Mouse (Mus musculus) heart, adult 9 months (tissue): ENCODE results near the gene Ankar.

Source experiments
- DNase-seq, 2 experiments: peaks; one replicate each; pipeline ENCODE4 v3.0.0; 2022; ENCODE audit warnings: low spot score in 2 of 2

Gene Ankar

DNA sequence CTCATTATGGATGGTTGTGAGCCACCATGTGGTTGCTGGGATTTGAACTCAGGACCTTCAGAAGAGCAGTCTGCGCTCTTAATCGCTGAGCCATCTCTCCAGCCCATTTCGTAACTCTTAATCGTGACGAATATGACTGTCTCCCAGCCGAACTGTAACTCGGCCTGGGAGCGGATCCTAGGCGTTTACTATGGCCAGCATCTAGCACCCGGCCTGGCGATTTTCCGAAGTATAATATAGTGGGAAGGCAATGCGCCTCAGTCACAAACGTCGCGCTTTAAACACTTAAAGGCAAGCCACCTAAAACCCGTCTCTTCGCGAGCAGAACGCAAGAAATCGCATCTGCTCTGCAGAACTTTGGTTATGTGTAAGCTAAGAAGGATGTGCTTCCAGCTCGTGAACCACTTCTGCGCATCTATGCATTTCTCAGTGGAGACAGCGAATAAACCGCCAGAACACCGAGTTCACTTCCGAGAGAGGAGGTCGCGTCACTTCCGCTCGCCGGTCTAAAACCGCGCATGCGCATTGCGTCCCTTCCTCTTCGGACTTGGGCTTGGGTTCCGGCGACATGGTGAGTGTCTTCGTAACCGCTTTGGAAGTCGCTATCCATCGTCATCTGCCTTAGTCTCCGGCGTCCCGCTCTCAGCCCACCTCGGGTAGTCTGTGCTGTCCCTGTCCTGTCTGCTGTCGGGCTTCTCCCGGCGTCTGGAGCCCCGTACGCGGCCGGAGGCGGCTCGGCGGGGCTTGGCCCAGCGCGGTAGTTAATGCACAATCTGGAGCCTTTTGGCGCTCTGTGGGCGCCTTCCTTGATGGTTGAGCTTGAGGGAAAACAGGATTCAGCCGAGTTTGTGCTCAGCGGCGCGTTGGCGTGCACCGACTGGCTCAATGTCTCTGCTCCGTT is 10.6 kb upstream of the Ankar start, which contains the start of gene Rpl37a:
Gene Rpl37a, plus strand, starts transcription at position 538 of the 901 bp plus-strand sequence.
- DNase-seq = peak; percentile 93 to 95

DNA sequence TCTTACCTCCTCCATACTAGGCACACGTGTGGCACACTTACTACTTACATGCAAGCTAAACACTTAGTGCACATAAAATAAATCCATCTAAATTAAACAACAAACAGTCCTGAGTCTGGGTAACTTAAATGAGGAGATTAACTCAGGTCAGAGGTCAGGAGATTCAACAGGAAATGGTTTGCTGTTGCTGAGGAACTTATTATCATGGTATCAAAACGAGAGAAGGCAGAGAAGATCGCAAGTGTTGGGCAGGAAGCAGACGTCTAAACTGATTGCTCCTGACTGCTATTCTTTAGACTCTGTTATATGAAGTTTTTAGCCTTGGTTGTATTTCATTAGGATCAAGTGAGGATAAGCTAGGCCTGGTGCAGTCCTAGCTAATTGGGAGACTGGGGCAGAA is 7.1 kb upstream of the Ankar start:
- DNase-seq = no peak

DNA sequence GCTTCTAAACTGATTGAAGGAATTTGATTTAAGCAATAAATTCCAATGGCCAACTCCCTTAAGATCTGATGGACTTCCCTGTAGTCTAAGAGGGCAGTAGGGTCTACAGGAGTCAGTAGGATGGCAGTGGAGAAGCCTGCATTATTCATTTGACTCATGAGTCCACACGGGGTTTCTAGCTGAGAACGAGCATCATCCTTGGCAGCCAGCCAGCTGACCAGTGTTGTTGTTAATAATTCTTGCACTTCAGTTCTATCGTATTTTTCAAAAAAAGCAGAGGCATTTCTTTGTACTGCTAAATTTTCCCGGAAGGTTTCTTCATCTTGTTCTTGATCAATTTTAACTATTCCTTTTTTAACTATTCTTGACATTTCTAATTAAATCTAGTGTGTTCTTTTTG is 1.7 kb downstream of the Ankar start:
- no peak for DNase-seq

DNA sequence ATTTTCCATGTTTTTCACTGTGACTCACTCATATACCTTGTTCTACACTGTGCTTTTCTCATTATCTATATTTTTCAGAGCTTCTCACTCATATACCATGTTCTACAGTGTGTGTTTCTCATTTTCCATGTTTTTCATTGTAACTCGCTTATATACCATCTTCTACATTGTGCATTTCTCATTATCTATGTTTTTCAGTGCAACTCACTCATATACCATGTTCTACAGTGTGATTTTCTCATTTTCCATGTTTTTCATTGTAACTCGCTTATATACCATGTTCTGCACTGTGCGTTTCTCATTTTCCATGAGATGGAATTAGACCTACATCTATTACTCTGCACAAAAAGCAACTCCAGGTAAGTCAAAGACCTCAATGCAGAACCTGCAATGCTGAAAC is 4.1 kb downstream of the Ankar start:
- no peak for DNase-seq

DNA sequence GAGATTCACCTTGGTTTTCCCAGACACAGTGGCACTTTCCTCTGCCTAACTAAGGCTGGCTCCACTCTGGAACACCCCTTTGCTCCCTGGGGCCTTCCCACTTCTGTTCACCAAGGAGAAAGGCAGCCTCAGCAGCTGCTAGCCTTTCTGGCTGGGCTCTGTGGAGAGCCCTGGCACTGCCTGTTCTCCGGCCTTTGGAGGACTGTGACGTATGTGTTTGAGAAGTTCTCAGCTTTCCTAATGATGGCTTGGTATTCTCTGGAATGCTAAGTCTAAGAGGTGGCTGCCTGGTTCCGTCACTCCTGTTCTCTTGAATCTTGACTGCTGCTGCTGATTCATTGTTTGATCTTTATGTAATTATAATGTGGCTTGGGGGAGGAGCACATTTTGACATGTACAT is 27.3 kb downstream of the Ankar start:
- DNase-seq = no peak

DNA sequence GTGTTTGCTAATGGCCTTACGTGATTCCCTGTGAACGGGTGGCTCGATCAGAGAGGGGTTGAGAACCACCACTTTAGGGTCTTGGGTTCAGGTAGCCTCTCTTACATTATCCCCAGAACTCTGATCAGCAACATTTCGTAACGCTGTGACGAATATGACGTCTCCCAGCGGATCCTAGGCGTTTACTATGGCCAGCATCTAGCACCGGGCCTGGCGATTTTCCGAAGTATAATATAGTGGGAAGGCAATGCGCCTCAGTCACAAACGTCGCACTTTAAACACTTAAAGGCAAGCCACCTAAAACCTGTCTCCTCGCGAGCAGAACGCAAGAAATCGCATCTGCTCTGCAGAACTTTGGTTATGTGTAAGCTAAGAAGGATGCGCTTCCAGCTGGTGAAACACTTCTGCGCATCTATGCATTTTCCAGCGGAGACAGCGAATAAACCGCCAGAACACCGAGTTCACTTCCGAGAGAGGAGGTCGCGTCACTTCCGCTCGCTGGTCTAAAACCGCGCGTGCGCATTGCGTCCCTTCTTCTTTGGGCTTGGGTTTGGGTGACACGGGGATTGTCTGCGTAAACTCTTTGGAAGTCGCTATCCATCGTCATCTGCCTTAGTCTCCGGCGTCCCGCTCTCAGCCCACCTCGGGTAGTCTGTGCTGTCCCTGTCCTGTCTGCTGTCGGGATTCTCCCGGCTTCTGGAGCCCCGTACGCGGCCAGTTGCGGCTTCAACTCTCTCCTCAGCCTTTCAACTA is 59.5 kb downstream of the Ankar start:
- peak in 1 of 2 experiments; percentile 4 for DNase-seq

DNA sequence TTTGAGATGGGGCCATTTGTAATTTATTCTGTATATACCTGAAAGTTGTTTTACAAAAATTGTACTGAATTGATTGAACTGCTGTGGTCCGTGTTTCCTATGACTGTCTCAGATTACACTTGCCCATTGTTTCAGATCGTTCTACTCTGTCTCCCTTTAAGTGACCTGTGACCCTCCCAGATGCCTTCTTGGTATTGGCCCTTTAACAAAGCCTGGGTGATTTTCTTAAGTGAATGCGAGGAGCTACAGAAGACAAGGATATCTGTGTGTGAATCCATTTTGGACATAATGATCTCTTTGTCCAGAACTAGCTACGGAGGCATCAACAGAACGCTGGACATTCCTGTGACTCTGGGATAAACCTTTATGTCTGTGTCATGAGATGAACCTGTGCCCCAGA is 65.2 kb downstream of the Ankar start:
- DNase-seq = no peak

DNA sequence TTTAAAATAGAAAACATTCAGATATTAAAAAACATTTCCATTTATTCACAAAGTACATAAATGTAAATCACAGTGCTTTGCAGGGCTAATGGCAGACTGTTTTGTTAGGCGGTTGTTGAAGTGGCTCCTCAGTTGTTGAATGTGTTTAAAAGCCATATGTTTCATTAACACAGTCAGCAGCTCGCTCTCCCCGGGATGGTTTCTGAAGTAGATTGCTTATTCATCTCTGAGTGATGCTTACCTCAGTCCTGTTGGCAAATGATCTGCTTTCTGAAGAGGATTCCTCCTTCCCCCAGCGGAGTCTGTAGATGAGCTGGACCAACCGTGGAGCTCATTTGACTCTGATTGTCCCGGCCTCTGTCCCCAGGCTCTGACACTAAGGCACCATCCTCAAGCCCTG is 88.2 kb downstream of the Ankar start:
- DNase-seq = no peak

DNA sequence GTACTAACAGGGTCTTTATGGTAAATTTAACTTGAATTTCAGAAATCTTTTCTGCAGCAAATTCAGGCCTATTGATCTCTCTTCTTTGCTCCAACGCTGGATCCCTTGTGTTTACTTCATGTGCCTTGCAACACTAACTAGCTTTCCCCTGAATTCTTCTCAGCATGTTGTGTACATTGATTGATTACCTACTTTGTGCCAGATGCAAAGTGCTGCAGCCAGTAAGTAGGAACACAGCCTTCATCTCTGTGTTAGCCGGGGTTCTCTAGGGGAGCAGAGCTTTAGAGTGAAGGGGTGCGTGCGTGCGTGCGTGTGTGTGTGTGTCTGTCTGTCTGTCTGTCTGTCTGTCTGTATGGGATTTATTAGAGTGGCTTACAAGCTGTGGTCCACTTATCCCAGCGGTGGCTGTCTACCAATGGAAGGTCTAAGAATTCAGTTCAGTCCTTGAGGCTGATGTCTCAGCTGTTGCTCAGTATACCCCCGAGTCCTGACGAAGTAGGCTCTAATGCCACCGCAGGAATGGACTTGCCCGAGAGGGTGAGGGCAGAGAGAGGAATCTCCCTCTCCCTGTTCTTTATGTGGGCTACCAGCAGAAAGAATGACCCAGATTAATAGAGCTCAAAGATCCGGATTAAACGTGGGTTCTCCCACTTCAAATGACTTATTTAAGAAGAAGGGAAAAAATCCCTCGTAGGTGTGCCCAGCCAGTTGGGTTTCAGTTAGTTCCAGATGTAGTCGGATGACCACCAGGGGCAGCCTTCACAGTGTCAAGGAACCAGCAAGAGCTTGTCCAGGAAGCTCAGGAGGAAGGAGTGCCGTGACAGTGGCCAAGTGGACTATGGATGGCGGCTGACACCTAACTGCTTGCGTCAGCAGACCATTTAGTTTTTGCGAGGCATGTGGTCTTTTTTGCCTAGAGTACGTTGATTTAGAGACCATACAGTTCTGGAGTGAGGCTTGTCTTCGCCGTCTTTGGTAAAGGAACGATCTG is 90.2 kb downstream of the Ankar start:
- no peak for DNase-seq

DNA sequence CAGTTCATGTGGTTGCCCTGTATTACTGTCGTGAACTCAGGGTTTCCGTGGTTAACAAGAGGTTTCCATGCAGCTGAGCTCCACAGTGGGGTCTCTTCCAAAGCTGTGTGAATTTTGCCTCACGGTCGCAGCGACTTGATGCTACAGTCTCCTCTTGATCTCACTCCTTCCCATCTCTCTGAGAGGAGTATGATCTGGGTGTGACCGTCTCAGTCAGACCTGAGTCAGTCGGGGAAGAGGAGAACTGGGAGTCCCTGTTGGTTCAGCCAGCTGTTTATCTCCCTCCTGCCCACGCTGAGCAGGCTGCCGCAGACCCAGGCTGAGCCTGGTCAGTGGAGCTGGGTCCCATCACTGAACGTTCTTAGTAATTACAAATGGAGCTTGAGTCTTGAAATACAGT is 91.2 kb downstream of the Ankar start:
- no peak for DNase-seq

DNA sequence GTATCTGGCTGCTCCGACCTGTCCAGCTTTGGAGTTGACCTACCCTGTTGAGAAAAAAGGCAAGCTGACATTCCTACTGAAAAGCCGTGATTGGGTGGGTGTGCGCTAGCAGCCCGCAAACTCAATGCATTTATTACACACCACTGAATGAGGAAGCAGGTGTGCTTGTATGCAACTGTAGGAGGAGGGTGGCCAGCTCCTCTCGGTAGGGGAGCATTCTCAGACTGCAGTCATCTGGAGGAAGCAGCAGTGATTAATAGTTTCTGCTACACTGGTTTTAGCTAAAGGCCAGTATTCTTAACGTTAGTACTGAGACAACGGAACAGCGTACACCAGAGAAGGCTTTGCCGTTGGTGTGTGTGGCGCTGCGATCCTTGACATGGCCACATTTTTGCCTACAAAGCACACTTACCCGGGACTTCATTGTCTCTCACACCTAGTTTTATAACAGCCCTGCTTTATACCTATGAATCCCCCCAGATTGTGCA is 94.1 kb downstream of the Ankar start:
- DNase-seq = no peak

DNA sequence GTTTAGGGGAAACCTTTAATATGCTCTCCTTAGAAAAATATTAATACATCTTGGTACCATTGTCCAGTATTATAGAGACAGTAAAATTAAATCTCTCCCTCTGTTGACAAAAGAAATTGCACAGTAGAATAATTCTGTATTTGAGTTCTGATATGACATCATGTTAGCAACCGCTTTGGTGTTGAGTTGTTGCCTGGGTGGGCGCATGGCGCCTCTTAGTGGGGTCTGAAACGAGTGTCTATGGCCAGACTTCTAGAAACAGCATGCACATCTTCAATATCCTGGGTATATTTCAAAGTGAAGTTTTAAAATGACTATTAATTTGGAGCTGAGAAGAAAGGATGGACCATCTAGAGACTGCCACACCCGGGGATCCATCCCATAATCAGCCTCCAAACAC is 97.6 kb downstream of the Ankar start:
- no peak for DNase-seq

DNA sequence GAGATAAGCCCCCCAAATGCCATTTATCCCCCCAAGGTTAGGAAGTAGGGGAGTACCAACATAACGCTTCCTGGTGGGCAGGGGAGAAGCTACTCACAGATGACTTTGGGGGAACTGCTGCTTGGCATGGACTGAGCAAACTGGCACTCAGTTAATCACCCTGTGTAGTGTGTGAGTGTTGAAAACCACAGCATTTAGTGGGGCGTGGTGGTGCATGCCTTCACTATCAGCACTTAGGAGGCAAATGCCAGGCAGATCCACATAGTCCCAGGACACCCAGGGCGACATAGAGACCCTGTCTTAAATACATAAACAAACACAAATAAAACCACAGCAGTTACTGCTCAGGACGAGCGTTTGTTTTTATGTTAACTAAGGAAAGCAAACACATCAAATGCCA is 98.2 kb downstream of the Ankar start:
- no peak for DNase-seq

DNA sequence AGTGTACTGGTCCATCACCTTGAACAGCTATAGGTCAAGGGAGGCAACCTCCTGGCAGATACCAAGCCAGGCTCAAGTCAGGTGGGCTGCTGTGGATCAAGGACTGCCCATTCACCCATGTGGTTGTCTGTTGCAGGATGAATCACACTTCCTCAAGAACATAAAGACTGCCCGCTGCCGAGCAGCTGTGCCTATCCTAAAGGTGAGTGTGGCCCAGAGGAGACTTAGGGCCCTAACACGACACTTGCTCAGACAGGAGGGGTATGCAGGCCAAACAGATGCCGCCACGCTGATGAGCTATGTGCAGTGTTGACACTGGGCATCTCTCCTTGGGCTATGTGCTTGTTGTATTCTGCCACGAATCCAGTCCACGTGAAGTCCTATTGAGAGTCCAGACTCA is 99.1 kb downstream of the Ankar start:
- DNase-seq = no peak

DNA sequence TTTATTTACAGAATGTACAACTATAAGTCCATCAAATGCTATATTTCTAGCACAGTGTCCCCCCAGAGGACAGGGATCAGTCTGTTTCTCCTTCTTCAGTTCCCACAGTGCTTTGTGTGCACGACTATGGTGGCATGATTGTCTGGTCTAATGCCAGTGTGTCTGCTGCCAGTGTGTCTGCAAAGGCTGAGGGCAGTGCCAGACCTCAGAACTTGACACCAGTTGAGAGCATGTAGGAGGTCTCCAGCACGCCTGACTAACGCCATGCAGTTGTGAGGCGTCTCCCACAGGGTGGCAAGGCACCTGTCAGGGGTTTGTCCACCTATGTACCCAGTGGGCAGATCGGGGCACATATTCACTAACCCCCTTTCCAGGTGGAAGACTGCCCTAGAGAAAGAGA is 99.6 kb downstream of the Ankar start:
- peak in 1 of 2 experiments; percentile 22 for DNase-seq

DNA sequence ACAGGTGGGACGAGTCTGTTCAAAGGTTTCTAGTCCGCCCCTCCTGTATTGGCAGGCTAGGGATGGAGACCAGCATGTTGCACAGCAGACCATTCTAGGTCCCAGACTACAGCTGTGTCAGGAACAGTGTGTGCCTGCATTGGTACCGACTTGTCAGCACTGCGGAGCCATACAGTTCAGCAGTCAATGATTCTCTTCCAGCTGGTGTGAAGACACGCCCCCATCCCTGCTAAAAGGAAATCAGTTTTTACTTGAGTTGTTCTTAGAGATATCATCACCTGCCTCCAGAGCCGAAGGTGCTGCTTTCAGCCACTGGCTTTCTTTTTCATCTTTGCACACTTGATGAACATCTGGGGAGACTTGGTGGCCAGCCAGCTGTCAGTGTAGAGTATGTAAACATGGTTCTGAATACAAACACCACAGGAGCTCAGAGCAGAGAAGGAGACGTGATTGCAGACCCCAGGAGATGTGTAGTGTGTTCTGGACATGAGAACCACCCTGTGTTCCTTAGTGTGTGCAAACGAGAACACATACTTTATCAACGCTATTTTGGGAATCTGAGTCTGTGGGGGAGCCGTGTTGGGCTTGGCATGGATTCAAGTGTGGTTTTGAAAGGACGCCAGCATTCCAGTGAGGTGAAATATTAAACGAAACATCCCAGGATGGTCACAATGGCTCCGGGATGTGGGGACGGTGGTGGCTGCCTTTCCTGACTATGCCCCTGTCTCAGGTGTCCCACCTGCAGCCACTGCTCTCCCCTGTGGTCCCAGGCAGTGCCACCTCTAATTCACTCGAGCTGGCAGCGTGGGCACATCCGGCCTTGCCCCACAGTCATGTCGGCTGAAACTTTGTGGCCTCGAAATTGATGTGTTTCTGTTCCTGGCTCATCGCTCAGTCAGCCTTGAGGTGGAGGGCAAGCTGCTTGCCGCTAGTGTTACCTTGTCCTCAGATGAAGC is 101.0 kb downstream of the Ankar start:
- peak in 1 of 2 experiments; percentile 43 for DNase-seq

DNA sequence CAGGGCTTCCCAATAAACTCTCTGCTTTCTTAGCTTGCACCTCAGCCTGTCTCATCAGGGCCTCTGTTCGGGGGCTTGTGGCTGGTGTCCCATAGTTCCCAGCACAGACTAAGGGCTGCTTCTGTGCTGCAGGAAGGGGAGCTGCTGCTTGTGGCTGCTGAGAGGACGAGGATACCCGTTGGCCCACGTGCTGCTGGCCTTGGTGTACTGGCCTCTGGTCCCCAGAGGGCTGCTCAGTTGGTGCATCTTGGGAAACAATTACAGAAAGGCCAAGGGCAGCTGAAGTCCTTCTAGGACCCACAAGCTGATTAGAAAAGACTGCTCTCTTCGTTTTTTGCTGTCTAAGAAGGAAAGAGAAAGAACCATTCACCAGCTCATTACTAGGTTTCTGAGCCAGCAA is 104.1 kb downstream of the Ankar start:
- no peak for DNase-seq

DNA sequence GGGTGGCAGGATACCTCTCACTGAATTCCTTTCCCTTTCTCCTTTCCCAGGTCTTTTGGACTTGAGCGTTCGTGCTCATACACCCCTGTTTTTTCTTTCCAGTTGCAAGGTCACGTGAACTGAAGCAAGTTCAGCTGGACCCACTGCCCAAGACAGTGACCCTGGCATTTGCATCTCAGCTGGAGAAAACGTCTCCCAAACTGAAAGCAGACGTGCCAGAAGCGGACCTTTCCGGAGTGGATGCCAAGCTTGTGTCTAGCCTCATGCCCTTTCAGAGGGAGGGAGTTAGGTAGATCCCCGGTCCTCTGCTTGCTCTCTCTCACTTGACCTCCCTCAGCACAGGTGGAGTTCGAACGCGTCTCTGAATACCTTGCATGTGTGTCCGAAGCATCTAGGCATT is 104.7 kb downstream of the Ankar start:
- no peak for DNase-seq

DNA sequence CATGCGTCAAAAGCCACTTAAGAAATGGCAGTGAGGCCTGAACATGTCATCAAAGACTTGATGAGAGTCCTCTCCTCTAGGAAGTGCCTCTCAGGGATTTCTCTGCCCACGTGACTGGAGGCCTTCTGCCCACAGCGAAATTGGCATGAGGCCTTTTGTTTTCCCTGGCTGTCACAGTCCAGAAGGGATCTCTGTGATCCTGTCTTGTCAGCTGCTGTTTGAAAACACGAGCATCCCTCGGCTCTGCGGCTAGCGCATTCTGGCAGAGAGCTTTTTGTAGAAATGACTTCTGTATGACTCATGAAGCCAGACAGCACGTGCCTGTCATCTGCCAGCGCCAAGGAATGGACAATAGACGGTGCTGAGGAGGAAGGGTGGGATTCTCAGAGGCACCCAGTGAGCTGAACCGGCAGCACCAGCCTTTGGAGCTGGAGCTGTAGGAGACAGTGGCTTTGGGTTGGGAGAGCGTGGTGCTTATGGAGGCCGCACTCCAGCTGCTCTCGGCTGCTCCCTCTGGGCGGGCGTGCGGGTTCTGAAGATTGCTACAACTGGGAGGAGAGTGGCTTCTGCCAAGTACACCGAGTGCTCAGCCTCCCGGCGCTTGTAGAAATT is 106.9 kb downstream of the Ankar start:
- DNase-seq = peak; percentile 75 to 79
